Mouse (Mus musculus) cortical plate, adult 2 months (tissue): ENCODE data around the gene 1810009A15Rik.

ENCODE experiments used
- CTCF ChIP-seq: fragments of 200-500 bp; IDR thresholded peaks from 2 replicates; pipeline ENCODE4 v1.5.1; 2011; ENCODE audit warnings: mild to moderate bottlenecking, control low read depth, low read length; ENCODE audit not compliant: insufficient read depth; ENCODE audit errors: extremely low read depth
- POLR2A ChIP-seq: fragments of 200-500 bp; IDR thresholded peaks from 2 replicates; pipeline ENCODE4 v1.6.1; 2011; ENCODE audit warnings: mild to moderate bottlenecking, low read length, control low read depth; ENCODE audit not compliant: insufficient read depth; ENCODE audit errors: extremely low read depth

GRCm38 (mm10) chr19:8883616-8884015, 5.0 kb upstream of the 1810009A15Rik start, which contains the start of the genes Lbhd1 and Gm49403:
- TF ChIP-seq POLR2A (no peak), CTCF (no peak)
